Mouse (Mus musculus) kidney, embryonic 15.5 days (tissue): Measurements from ENCODE around the gene Prl8a1. TPM values are rescaled to one million over a fixed set of nuclear protein-coding genes. Genes with fewer than 3 reads are reported as not detected.

Experiments
- ATAC-seq: fragments of 200-750 bp; cut with Nextera tagmentation; replicated peaks from 2 replicates; pipeline ENCODE4 v1.8.0; 2017; ENCODE audit warnings: moderate TSS enrichment; ENCODE audit not compliant: low FRiP score
- H3K27ac ChIP-seq: fragments of 300-500 bp; sonication (generic); 2 replicates; pipeline ENCODE4 v1.5.1; 2015; ENCODE audit warnings: mild to moderate bottlenecking, inconsistent platforms
- H3K27me3 ChIP-seq: fragments of 300-500 bp; sonication (generic); 2 replicates; pipeline ENCODE4 v1.6.1; 2015; ENCODE audit warnings: inconsistent platforms
- H3K36me3 ChIP-seq: fragments of 300-500 bp; sonication (generic); 2 replicates; pipeline ENCODE4 v1.6.1; 2015; ENCODE audit warnings: inconsistent platforms
- H3K4me1 ChIP-seq: fragments of 300-500 bp; sonication (generic); 2 replicates; pipeline ENCODE4 v1.6.1; 2015; ENCODE audit warnings: inconsistent platforms
- H3K4me2 ChIP-seq: fragments of 300-500 bp; sonication (generic); 2 replicates; pipeline ENCODE4 v1.6.1; 2015; ENCODE audit warnings: moderate library complexity, mild to moderate bottlenecking, inconsistent platforms
- H3K4me3 ChIP-seq: fragments of 300-500 bp; sonication (generic); replicated peaks from 2 replicates; pipeline ENCODE4 v1.5.1; 2015; ENCODE audit warnings: mild to moderate bottlenecking, inconsistent platforms
- H3K9ac ChIP-seq: fragments of 300-500 bp; sonication (generic); 2 replicates; pipeline ENCODE4 v1.6.1; 2015; ENCODE audit warnings: mild to moderate bottlenecking, inconsistent platforms
- H3K9me3 ChIP-seq: fragments of 300-500 bp; sonication (generic); replicated peaks from 2 replicates; pipeline ENCODE4 v1.6.1; 2016; ENCODE audit warnings: inconsistent platforms
- WGBS: fragments of 180-500 bp; shearing (Covaris S2); methylation state at CpG from one replicate; pipeline ENCODE4 v1.1.7; 2015; ENCODE audit warnings: mixed read lengths; 5-methylcytosine and 5-hydroxymethylcytosine counted together
- polyA plus RNA-seq: library from polyadenylated mRNA; unstranded; fragments of >200 nt; fragmentation: Nextera tagmentation; extraction: Ambion mirVana; gene quantifications from 2 replicates; pipeline ENCODE4 v1.2.1, GENCODE M21; 2015

Gene Prl8a1
- polyA plus RNA-seq = not detected in 2 replicates

- 84% methylated on average over 2 of the region's 2 CpGs for WGBS
- Histone ChIP-seq H3K4me2 (no peak within 1 kb of the TSS), H3K36me3 (no peaks in the 10 kb centered on the region), H3K27me3 (no peaks in the 10 kb centered on the region), H3K9me3 (no peaks in the 10 kb centered on the region), H3K4me1 (no peaks in the 10 kb centered on the region), H3K9ac (no peak within 1 kb of the TSS), H3K27ac (no peak within 1 kb of the TSS), H3K4me3 (no peak within 1 kb of the TSS)
- no peak for ATAC-seq
Measured at GRCm38 (mm10) chr13:27582071-27582470, at the start of gene Prl8a1. Gene Prl8a1, minus strand, starts transcription at chr13:27582171.

DNA sequence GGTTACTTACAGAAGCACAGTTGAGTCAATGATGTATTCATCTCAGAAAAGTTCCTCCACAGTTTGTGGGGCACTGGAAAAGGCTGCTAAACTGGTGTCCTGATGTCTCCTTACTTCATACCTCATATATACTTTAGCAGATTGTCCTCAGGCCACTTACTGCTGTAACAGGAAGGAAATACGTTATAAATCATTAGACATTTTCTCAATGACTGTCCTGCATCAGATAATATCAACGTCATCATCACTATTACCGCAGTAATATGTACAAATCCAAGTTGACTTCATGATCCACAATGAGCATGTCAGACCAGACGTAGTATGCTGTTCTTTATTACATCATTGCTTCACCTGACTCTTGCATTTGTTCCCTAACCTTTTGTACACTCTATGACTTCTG is 28.5 kb upstream of the Prl8a1 start, which contains the start of gene Prl7b1:
Gene Prl7b1, minus strand, starts transcription at position 101 of the 400 bp plus-strand sequence.
- Histone ChIP-seq H3K9ac (no peak within 1 kb of the TSS), H3K27ac (no peak within 1 kb of the TSS), H3K9me3 (no peaks in the 10 kb centered on the region), H3K4me3 (no peak within 1 kb of the TSS), H3K27me3 (no peaks in the 10 kb centered on the region), H3K4me2 (no peak within 1 kb of the TSS), H3K36me3 (no peaks in the 10 kb centered on the region), H3K4me1 (no peaks in the 10 kb centered on the region)
- 65% methylated on average over 4 of the region's 4 CpGs for WGBS
- ATAC-seq = no peak

- no peaks in the 10 kb centered on the region for H3K4me1 ChIP-seq
- no peaks in the 10 kb centered on the region for H3K9me3 ChIP-seq
- 80% methylated on average over 2 of the region's 2 CpGs for WGBS
- H3K27ac ChIP-seq = no peak within 1 kb of the TSS
- H3K4me2 ChIP-seq = no peak within 1 kb of the TSS
- ATAC-seq = no peak
- H3K36me3 ChIP-seq = no peaks in the 10 kb centered on the region
- H3K9ac ChIP-seq = no peak within 1 kb of the TSS
- no peak within 1 kb of the TSS for H3K4me3 ChIP-seq
- no peaks in the 10 kb centered on the region for H3K27me3 ChIP-seq
Measured at GRCm38 (mm10) chr13:27564506-27564905, 17.5 kb downstream of the Prl8a1 start, which contains the start of gene Prl8a9. Gene Prl8a9, minus strand, starts transcription at chr13:27564606.

- Histone ChIP-seq H3K4me3 (no peak overlapping the region), H3K27ac (no peak overlapping the region), H3K4me2 (no peak overlapping the region), H3K9me3 (no peaks in the 10 kb centered on the region), H3K4me1 (no peaks in the 10 kb centered on the region), H3K27me3 (no peaks in the 10 kb centered on the region), H3K9ac (no peak overlapping the region), H3K36me3 (no peaks in the 10 kb centered on the region)
- ATAC-seq = no peak
Measured at GRCm38 (mm10) chr13:27553336-27553735, 28.6 kb downstream of the Prl8a1 start.

Other genes starting within 250 kb of the Prl8a1 start
- not detected in 2 replicates for gene Prl8a2, start 236.5 kb downstream of the Prl8a1 start, polyA plus RNA-seq
- gene Prl2b1, start 191.3 kb downstream of the Prl8a1 start, polyA plus RNA-seq = not detected in 2 replicates
- not detected in 2 replicates for gene Prl8a6, start 143.5 kb downstream of the Prl8a1 start, polyA plus RNA-seq
- not detected in 2 replicates for gene Prl8a8, start 69.0 kb downstream of the Prl8a1 start, polyA plus RNA-seq
- gene Prl8a9, start 17.6 kb downstream of the Prl8a1 start, polyA plus RNA-seq = not detected in 2 replicates
- not detected in 2 replicates for gene Prl7b1, start 28.4 kb upstream of the Prl8a1 start, polyA plus RNA-seq
- not detected in 2 replicates for gene Prl7a1, start 60.3 kb upstream of the Prl8a1 start, polyA plus RNA-seq
- not detected in 2 replicates for gene Prl7a2, start 85.9 kb upstream of the Prl8a1 start, polyA plus RNA-seq
- gene Prl7d1, start 134.6 kb upstream of the Prl8a1 start, polyA plus RNA-seq = not detected in 2 replicates
- gene Prl7c1, start 198.6 kb upstream of the Prl8a1 start, polyA plus RNA-seq = not detected in 2 replicates
- gene Prl2a1, start 219.5 kb upstream of the Prl8a1 start, polyA plus RNA-seq = not detected in 2 replicates